Mouse (Mus musculus) ES-E14 (cell line): ENCODE results near the gene Krt9. TPM values are rescaled to one million over a fixed set of nuclear protein-coding genes. Genes with fewer than 3 reads are reported as not detected.

Experiments used
- DNase-seq: peaks from one replicate; pipeline ENCODE4 v3.0.0-alpha.2; 2013; ENCODE audit warnings: low read depth, low spot score
- H3K27ac ChIP-seq: 2 replicates; pipeline ENCODE4 v1.5.1; 2012; ENCODE audit warnings: low read depth, mild to moderate bottlenecking, low read length, moderate library complexity, mixed read lengths; ENCODE audit not compliant: poor library complexity, insufficient read depth, severe bottlenecking
- H3K36me3 ChIP-seq: 2 replicates; pipeline ENCODE4 v1.6.1; 2012; ENCODE audit warnings: mild to moderate bottlenecking, low read length, moderate library complexity, mixed read lengths; ENCODE audit not compliant: control insufficient read depth, poor library complexity, insufficient read depth, severe bottlenecking
- H3K4me1 ChIP-seq, 2 experiments: fragments of 150-350 bp in 1 of 2; sonication (generic) in 1 of 2; 2 replicates each; pipeline ENCODE4 v1.6.1; 2012; ENCODE audit warnings: low read length in 2 of 2, mild to moderate bottlenecking in 1 of 2, mixed read lengths in 1 of 2; ENCODE audit not compliant: control insufficient read depth in 2 of 2, insufficient read depth in 2 of 2, poor library complexity in 1 of 2
- H3K4me3 ChIP-seq, 2 experiments: fragments of 150-350 bp in 1 of 2; sonication (generic) in 1 of 2; 2 replicates each; pipeline ENCODE4 v1.5.1; 2012; ENCODE audit warnings: low read length in 2 of 2, low read depth in 1 of 2, mild to moderate bottlenecking in 1 of 2, mixed read lengths in 1 of 2; ENCODE audit not compliant: insufficient read depth in 1 of 2, poor library complexity in 1 of 2, severe bottlenecking in 1 of 2
- H3K9ac ChIP-seq: 2 replicates; pipeline ENCODE4 v1.6.1; 2012; ENCODE audit warnings: low read depth, mild to moderate bottlenecking, low read length, mixed read lengths; ENCODE audit not compliant: poor library complexity, insufficient read depth, severe bottlenecking
- H3K9me3 ChIP-seq: fragments of 150-350 bp; sonication (generic); 2 replicates; pipeline ENCODE4 v1.6.1; 2012; ENCODE audit warnings: low read depth, mild to moderate bottlenecking, low read length; ENCODE audit not compliant: control insufficient read depth, insufficient read depth
- CHD2 ChIP-seq: IDR thresholded peaks from 2 replicates; pipeline ENCODE4 v1.6.1; 2014; ENCODE audit warnings: mild to moderate bottlenecking, low read depth, low read length, inconsistent platforms
- HCFC1 ChIP-seq: IDR thresholded peaks from 2 replicates; pipeline ENCODE4 v1.6.1; 2012; ENCODE audit warnings: low read length, inconsistent platforms, borderline replicate concordance; ENCODE audit not compliant: insufficient read depth
- MAFK ChIP-seq: IDR thresholded peaks from 2 replicates; pipeline ENCODE4 v1.6.1; 2014; ENCODE audit warnings: mild to moderate bottlenecking, low read depth, low read length, inconsistent platforms; ENCODE audit not compliant: insufficient read depth
- ZC3H11A ChIP-seq: IDR thresholded peaks from 2 replicates; pipeline ENCODE4 v1.6.1; 2012; ENCODE audit warnings: low read depth, mild to moderate bottlenecking, inconsistent platforms, low read length, borderline replicate concordance
- ZNF384 ChIP-seq: IDR thresholded peaks from 2 replicates; pipeline ENCODE4 v1.6.1; 2012; ENCODE audit warnings: low read depth, low read length, inconsistent platforms
- in situ Hi-C, 2 experiments: fragments of 600-800 bp; cut with MboI; formaldehyde crosslinking; loops; one replicate each; pipeline ENCODE4 v1.15.1; 2025; ENCODE audit warnings: low sequenced_read_pairs in 2 of 2, inconsistent platforms in 1 of 2; ENCODE audit not compliant: unreplicated experiment in 2 of 2
- total RNA-seq: library from RNA; depleted of rRNA; stranded (reverse); fragments of 300-350 nt; gene quantifications from 2 replicates; pipeline ENCODE4 v1.2.3, GENCODE M21; 2012; rRNA removed

Krt9 gene
- total RNA-seq, 1 experiment = 0.09 TPM

DNA sequence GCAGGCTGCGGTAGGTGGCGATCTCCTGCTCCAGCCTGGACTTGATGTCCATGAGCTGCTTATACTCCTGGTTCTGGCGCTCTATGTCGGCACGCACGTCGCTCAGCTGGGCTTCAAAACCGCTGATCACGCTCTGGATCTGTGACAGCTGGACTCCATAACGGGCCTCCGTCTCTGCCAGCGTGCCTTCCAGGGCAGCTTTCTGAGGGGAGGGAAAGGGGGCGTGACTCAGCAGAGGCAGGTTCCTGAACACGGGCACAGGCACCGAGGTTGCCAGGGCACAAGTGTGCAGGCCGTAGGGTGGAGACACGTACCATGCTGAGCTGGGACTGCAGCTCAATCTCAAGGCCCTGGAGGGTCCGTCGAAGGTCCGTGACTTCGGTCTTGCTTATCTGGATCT, 52.1 kb downstream of the Krt9 start:
- peaks cover 0 to 6% of the 10 kb centered on the region in 2 experiments; a peak in 1 of 4 replicates for H3K4me1 ChIP-seq

DNA sequence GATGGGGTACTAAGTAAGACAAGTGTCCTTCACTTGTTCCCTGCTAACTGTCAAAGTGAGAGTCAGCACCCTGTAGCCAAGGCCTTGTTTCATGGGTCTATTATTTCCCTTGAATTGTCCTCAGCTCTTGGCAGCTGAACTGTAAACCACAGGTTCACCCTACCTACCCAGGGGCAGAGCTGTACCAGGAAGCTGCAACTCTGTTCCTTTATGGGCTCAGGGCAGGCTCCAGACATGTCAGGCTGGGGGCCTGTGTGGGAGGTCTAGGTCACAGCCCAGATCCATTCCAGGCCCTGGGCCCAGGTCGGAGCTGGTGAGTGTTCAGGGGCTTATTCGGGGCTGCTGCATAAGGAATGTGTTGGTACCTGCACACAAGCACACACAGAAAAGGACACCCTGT, 53.7 kb downstream of the Krt9 start:
- no peak overlapping the region for H3K9ac ChIP-seq
- peaks cover 0 to 4% of the 10 kb centered on the region in 2 experiments; a peak in 1 of 4 replicates for H3K4me1 ChIP-seq
- in situ Hi-C loops = no loop called here
- no peak overlapping the region for H3K27ac ChIP-seq
- no peak overlapping the region for H3K4me3 ChIP-seq
- H3K9me3 ChIP-seq = no peaks in the 10 kb centered on the region
- H3K36me3 ChIP-seq = no peaks in the 10 kb centered on the region
- no peak for DNase-seq
- TF ChIP-seq CHD2 (no peak), HCFC1 (no peak)

More for the DNA sequence above, 52.1 kb downstream of the Krt9 start:
- Histone ChIP-seq H3K27ac (no peak overlapping the region), H3K36me3 (no peaks in the 10 kb centered on the region), H3K9me3 (no peaks in the 10 kb centered on the region), H3K4me3 (no peak overlapping the region), H3K9ac (no peak overlapping the region)
- in situ Hi-C loops = no loop called here
- no peak for DNase-seq
- TF ChIP-seq CHD2 (no peak), HCFC1 (no peak), ZC3H11A (no peak), ZNF384 (no peak), MAFK (no peak)

GRCm38 (mm10) chr11:100138809-100139208, 54.2 kb downstream of the Krt9 start:
- H3K27ac ChIP-seq = no peak overlapping the region
- no peak overlapping the region for H3K9ac ChIP-seq
- in situ Hi-C loops = no loop called here
- TF ChIP-seq MAFK (no peak), CHD2 (no peak), ZNF384 (no peak), HCFC1 (no peak), ZC3H11A (no peak)
- DNase-seq = no peak
- H3K36me3 ChIP-seq = no peaks in the 10 kb centered on the region
- H3K4me1 ChIP-seq = 0 out of 4 replicates have a peak, but pooled peaks cover 0 to 4% of the 10 kb centered on the region in 2 experiments
- H3K9me3 ChIP-seq = no peaks in the 10 kb centered on the region
- H3K4me3 ChIP-seq = no peak overlapping the region

DNA sequence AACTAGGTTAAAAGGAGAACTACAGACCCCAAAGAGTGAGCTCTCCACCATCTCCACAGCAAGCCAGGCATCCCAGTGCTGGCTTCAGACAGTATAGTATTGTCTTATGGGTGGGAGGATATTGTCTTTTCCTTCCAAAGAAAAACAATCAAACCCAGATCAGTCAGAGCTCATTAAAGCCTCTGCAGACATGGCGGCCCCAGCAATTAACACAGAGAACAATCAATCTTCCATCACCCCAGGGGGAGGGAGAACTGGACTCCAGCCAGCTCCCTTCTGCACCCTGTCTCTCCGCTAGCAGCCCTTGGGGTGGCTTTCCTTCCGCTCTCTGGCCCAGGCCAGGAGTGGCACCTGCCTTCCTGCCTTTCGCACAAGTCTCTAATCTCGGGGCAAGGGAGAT, 55.4 kb downstream of the Krt9 start:
- H3K36me3 ChIP-seq = no peaks in the 10 kb centered on the region
- no peak overlapping the region for H3K9ac ChIP-seq
- no peaks in the 10 kb centered on the region for H3K9me3 ChIP-seq
- TF ChIP-seq HCFC1 = no peak
- no peak for TF ChIP-seq ZNF384
- no peak for TF ChIP-seq MAFK
- no peak for TF ChIP-seq ZC3H11A
- TF ChIP-seq CHD2 = no peak
- in situ Hi-C loops = no loop called here
- H3K27ac ChIP-seq = no peak overlapping the region
- no peak overlapping the region for H3K4me3 ChIP-seq
- no peak for DNase-seq
- 0 out of 4 replicates have a peak, but pooled peaks cover 0 to 4% of the 10 kb centered on the region in 2 experiments for H3K4me1 ChIP-seq

Other genes with a start within 250 kb of the Krt9 start
- not detected in 2 replicates for gene Krtap9-5, start 244.8 kb downstream of the Krt9 start, total RNA-seq
- gene Krtap29-1, start 214.2 kb downstream of the Krt9 start, total RNA-seq = not detected in 2 replicates
- gene Krtap16-1, start 206.6 kb downstream of the Krt9 start, total RNA-seq = not detected in 2 replicates
- not detected in 2 replicates for gene Krtap17-1, start 199.3 kb downstream of the Krt9 start, total RNA-seq
- gene Krt33a, start 177.0 kb downstream of the Krt9 start, total RNA-seq = not detected in 2 replicates
- not detected in 2 replicates for gene Krt33b, start 163.4 kb downstream of the Krt9 start, total RNA-seq
- not detected in 2 replicates for gene Krt34, start 151.7 kb downstream of the Krt9 start, total RNA-seq
- not detected in 2 replicates for gene Krt31, start 142.7 kb downstream of the Krt9 start, total RNA-seq
- not detected in 2 replicates for gene Krt32, start 105.0 kb downstream of the Krt9 start, total RNA-seq
- gene Krt35, start 97.0 kb downstream of the Krt9 start, total RNA-seq = not detected in 2 replicates
- 0.13 and 0.16 TPM in 2 replicates for gene Krt36, start 87.6 kb downstream of the Krt9 start, total RNA-seq
- 0.71 and 1.1 TPM in 2 replicates for gene Krt13, start 71.7 kb downstream of the Krt9 start, total RNA-seq
- gene Krt15, start 57.3 kb downstream of the Krt9 start, total RNA-seq = 0.16 and 0.36 TPM in 2 replicates
- gene Krt19, start 44.6 kb downstream of the Krt9 start, total RNA-seq = 53.4 and 79.9 TPM in 2 replicates
- gene Krt14, start 14.3 kb upstream of the Krt9 start, total RNA-seq = 2.1 and 2.3 TPM in 2 replicates
- gene Krt16, start 55.7 kb upstream of the Krt9 start, total RNA-seq = 0.31 and 0.69 TPM in 2 replicates
- 3.2 and 8.5 TPM in 2 replicates for gene Krt17, start 67.8 kb upstream of the Krt9 start, total RNA-seq
- 21.7 and 42.5 TPM in 2 replicates for gene Krt42, start 76.6 kb upstream of the Krt9 start, total RNA-seq
- 322 and 326 TPM in 2 replicates for gene Eif1, start 126.6 kb upstream of the Krt9 start, total RNA-seq
- 1.6 and 2.9 TPM in 2 replicates for gene Gast, start 141.2 kb upstream of the Krt9 start, total RNA-seq
- 21.4 and 34.2 TPM in 2 replicates for gene Hap1, start 162.9 kb upstream of the Krt9 start, total RNA-seq
- gene Jup, start 204.5 kb upstream of the Krt9 start, total RNA-seq = 97.6 and 101 TPM in 2 replicates
- gene P3h4, start 221.6 kb upstream of the Krt9 start, total RNA-seq = 39.0 and 44.3 TPM in 2 replicates
- gene Fkbp10, start 222.5 kb upstream of the Krt9 start, total RNA-seq = 73.3 and 102 TPM in 2 replicates
- gene Nt5c3b, start 248.6 kb upstream of the Krt9 start, total RNA-seq = 27.1 and 27.4 TPM in 2 replicates
- 1.7 and 2.9 TPM in 2 replicates for gene Klhl10, start 248.7 kb upstream of the Krt9 start, total RNA-seq